Mouse (Mus musculus): ENCODE results near the gene Zfp626. TPM values are rescaled to one million over a fixed set of nuclear protein-coding genes. Genes with fewer than 3 reads are reported as not detected.
"Not testable (repeated sequence)": the region's sequence is repeated elsewhere in the genome, so short reads cannot be mapped to it uniquely, and the experiment has no call there.

Zfp626 gene
- polyA plus RNA-seq (2016; fragmentation: Nextera tagmentation; extraction: Ambion mirVana) = 2.5 and 3.0 TPM in 2 replicates

- H3K36me3 ChIP-seq = peaks cover 34% of the 10 kb centered on the region
- not testable (repeated sequence) for H3K4me2 ChIP-seq (replicated peaks); ATAC-seq (ENCODE audit: low FRiP score, low read depth); H3K9me3 ChIP-seq; H3K27me3 ChIP-seq (replicated peaks); H3K4me1 ChIP-seq; H3K27ac ChIP-seq; H3K4me3 ChIP-seq; H3K9ac ChIP-seq
- 92% methylated on average over 3 of the region's 3 CpGs for WGBS
Measured at GRCm38 (mm10) chr7:27806896-27807295, at the start of gene Zfp626. Zfp626 (plus strand) TSS chr7:27807196.

GRCm38 (mm10) chr7:27765176-27765886 lies 41.7 kb upstream of the Zfp626 start:
- no peaks in the 10 kb centered on the region for H3K4me1 ChIP-seq
- ATAC-seq (ENCODE audit: low FRiP score, low read depth) = no peak
- H3K27me3 ChIP-seq (replicated peaks) = no peaks in the 10 kb centered on the region
- no peaks in the 10 kb centered on the region for H3K9me3 ChIP-seq
- H3K4me3 ChIP-seq = peak overlapping the region; percentile 15; the same call in 1 of the 2 replicates
- 18% methylated on average over 17 of the region's 17 CpGs for WGBS
- no peak overlapping the region for H3K27ac ChIP-seq
- no peak overlapping the region for H3K9ac ChIP-seq
- H3K36me3 ChIP-seq = no peaks in the 10 kb centered on the region
- H3K4me2 ChIP-seq (replicated peaks) = peak overlapping the region; percentile 52

- H3K36me3 ChIP-seq = no peaks in the 10 kb centered on the region
- no peak overlapping the region for H3K4me2 ChIP-seq (replicated peaks)
- no peak overlapping the region for H3K4me3 ChIP-seq
- H3K9me3 ChIP-seq = peaks cover 21% of the 10 kb centered on the region
- no peak for ATAC-seq (ENCODE audit: low FRiP score, low read depth)
- no peak overlapping the region for H3K27ac ChIP-seq
- WGBS = 78% methylated on average over 5 of the region's 5 CpGs
- H3K4me1 ChIP-seq = no peaks in the 10 kb centered on the region
- no peak overlapping the region for H3K9ac ChIP-seq
- H3K27me3 ChIP-seq (replicated peaks) = no peaks in the 10 kb centered on the region
Measured at GRCm38 (mm10) chr7:27789306-27789705, 17.7 kb upstream of the Zfp626 start.

- 52% methylated on average over 3 of the region's 3 CpGs for whole genome bisulfite sequencing
- not testable (repeated sequence) for H3K4me2 ChIP-seq (replicated peaks); H3K27ac ChIP-seq; H3K36me3 ChIP-seq; H3K9me3 ChIP-seq; H3K9ac ChIP-seq; H3K27me3 ChIP-seq (replicated peaks); ATAC-seq (ENCODE audit: low FRiP score, low read depth); H3K4me1 ChIP-seq; H3K4me3 ChIP-seq
Measured at GRCm38 (mm10) chr7:27793865-27794264, 13.1 kb upstream of the Zfp626 start.

- no peak for ATAC-seq (ENCODE audit: low FRiP score, low read depth)
- Histone ChIP-seq H3K4me2 (replicated peaks) (no peak overlapping the region), H3K4me1 (0 out of 2 replicates have a peak, but pooled peaks cover 3% of the 10 kb centered on the region), H3K27me3 (replicated peaks) (no peaks in the 10 kb centered on the region), H3K27ac (no peak overlapping the region), H3K4me3 (no peak overlapping the region), H3K9ac (no peak overlapping the region), H3K9me3 (no peaks in the 10 kb centered on the region), H3K36me3 (no peaks in the 10 kb centered on the region)
Measured at GRCm38 (mm10) chr7:27794566-27794965, 12.4 kb upstream of the Zfp626 start.

- Histone ChIP-seq H3K9ac (no peak overlapping the region), H3K4me2 (replicated peaks) (peak overlapping the region; percentile 44), H3K27me3 (replicated peaks) (no peaks in the 10 kb centered on the region), H3K9me3 (no peaks in the 10 kb centered on the region), H3K27ac (no peak overlapping the region), H3K4me3 (no peak overlapping the region), H3K36me3 (no peaks in the 10 kb centered on the region), H3K4me1 (0 out of 2 replicates have a peak, but pooled peaks cover 3% of the 10 kb centered on the region)
- WGBS = 23% methylated on average over 8 of the region's 8 CpGs
- peak; percentile 84 for ATAC-seq (ENCODE audit: low FRiP score, low read depth)
Measured at GRCm38 (mm10) chr7:27797906-27798811, 8.8 kb upstream of the Zfp626 start.

- H3K36me3 ChIP-seq = no peaks in the 10 kb centered on the region
- no peak overlapping the region for H3K4me3 ChIP-seq
- H3K9ac ChIP-seq = no peak overlapping the region
- 56% methylated on average over 2 of the region's 2 CpGs for WGBS
- no peaks in the 10 kb centered on the region for H3K27me3 ChIP-seq (replicated peaks)
- no peaks in the 10 kb centered on the region for H3K9me3 ChIP-seq
- H3K27ac ChIP-seq = no peak overlapping the region
- no peak overlapping the region for H3K4me2 ChIP-seq (replicated peaks)
- no peak for ATAC-seq (ENCODE audit: low FRiP score, low read depth)
- H3K4me1 ChIP-seq = peaks cover 6% of the 10 kb centered on the region; the same call in 1 of the 2 replicates
Measured at GRCm38 (mm10) chr7:27801137-27801536, 5.9 kb upstream of the Zfp626 start.

GRCm38 (mm10) chr7:27802986-27803385 lies 4.0 kb upstream of the Zfp626 start:
- peaks cover 6% of the 10 kb centered on the region; the same call in 1 of the 2 replicates for H3K4me1 ChIP-seq
- H3K27ac ChIP-seq = no peak overlapping the region
- WGBS = 81% methylated on average over 5 of the region's 5 CpGs
- no peak for ATAC-seq (ENCODE audit: low FRiP score, low read depth)
- peaks cover 3% of the 10 kb centered on the region; the same call in 1 of the 2 replicates for H3K36me3 ChIP-seq
- H3K9me3 ChIP-seq = no peaks in the 10 kb centered on the region
- H3K9ac ChIP-seq = no peak overlapping the region
- no peak overlapping the region for H3K4me3 ChIP-seq
- no peaks in the 10 kb centered on the region for H3K27me3 ChIP-seq (replicated peaks)
- H3K4me2 ChIP-seq (replicated peaks) = no peak overlapping the region

GRCm38 (mm10) chr7:27804297-27805030 lies 2.5 kb upstream of the Zfp626 start:
- Histone ChIP-seq H3K36me3 (peaks cover 16% of the 10 kb centered on the region), H3K27ac (no peak overlapping the region), H3K9me3 (no peaks in the 10 kb centered on the region), H3K4me1 (peaks cover 3% of the 10 kb centered on the region; the same call in 1 of the 2 replicates), H3K9ac (peak overlapping the region; percentile 75), H3K4me3 (peak overlapping the region; percentile 60), H3K27me3 (replicated peaks) (no peaks in the 10 kb centered on the region), H3K4me2 (replicated peaks) (peak overlapping the region; percentile 85)
- ATAC-seq (ENCODE audit: low FRiP score, low read depth) = peak; percentile 90
- WGBS = under 1% methylated on average over 25 of the region's 25 CpGs

- not testable (repeated sequence) for H3K4me2 ChIP-seq (replicated peaks); H3K27me3 ChIP-seq (replicated peaks); H3K4me1 ChIP-seq; H3K9ac ChIP-seq; H3K9me3 ChIP-seq; ATAC-seq (ENCODE audit: low FRiP score, low read depth); H3K4me3 ChIP-seq; H3K27ac ChIP-seq
- peaks cover 37% of the 10 kb centered on the region for H3K36me3 ChIP-seq
- WGBS = 86% methylated on average over 7 of the region's 7 CpGs
Measured at GRCm38 (mm10) chr7:27807305-27807704, 309 bp downstream of the Zfp626 start.

GRCm38 (mm10) chr7:27818526-27819110 lies 11.6 kb downstream of the Zfp626 start:
- 96% methylated on average over 7 of the region's 7 CpGs for WGBS
- Histone ChIP-seq H3K9ac (no peak overlapping the region), H3K27ac (no peak overlapping the region), H3K4me1 (no peaks in the 10 kb centered on the region), H3K4me3 (no peak overlapping the region), H3K4me2 (replicated peaks) (no peak overlapping the region), H3K9me3 (0 out of 2 replicates have a peak, but pooled peaks cover 3% of the 10 kb centered on the region), H3K27me3 (replicated peaks) (no peaks in the 10 kb centered on the region), H3K36me3 (peaks cover 52% of the 10 kb centered on the region)
- no peak for ATAC-seq (ENCODE audit: low FRiP score, low read depth)
